Mouse (Mus musculus) skeletal muscle tissue, adult 2 months (tissue): Measurements from ENCODE around the gene Commd2.

Experiments used
- DNase-seq: peaks from one replicate; pipeline ENCODE4 v3.0.0-alpha.2; 2012; ENCODE audit warnings: low read depth, low spot score

The Commd2 gene

GRCm38 (mm10) chr3:57651231-57651864 is at the start of gene Commd2:
Gene Commd2, minus strand, starts transcription at chr3:57651715.
- peak; percentile 62 for DNase-seq

GRCm38 (mm10) chr3:57696779-57697178 is 45.3 kb upstream of the Commd2 start:
- no peak for DNase-seq

- no peak for DNase-seq
Measured at GRCm38 (mm10) chr3:57696249-57696648, 44.7 kb upstream of the Commd2 start.

GRCm38 (mm10) chr3:57692719-57693118 is 41.2 kb upstream of the Commd2 start, which contains the start of gene Ankub1:
Gene Ankub1, minus strand, starts transcription at chr3:57692799.
- DNase-seq, result no peak

- DNase-seq, result no peak
Measured at GRCm38 (mm10) chr3:57691772-57692171, 40.3 kb upstream of the Commd2 start.

GRCm38 (mm10) chr3:57677786-57678185 is 26.3 kb upstream of the Commd2 start:
- no peak for DNase-seq

- no peak for DNase-seq
Measured at GRCm38 (mm10) chr3:57674075-57674474, 22.6 kb upstream of the Commd2 start.

GRCm38 (mm10) chr3:57673586-57673985 is 22.1 kb upstream of the Commd2 start:
- DNase-seq, result no peak

- DNase-seq, result peak; percentile 76
Measured at GRCm38 (mm10) chr3:57667054-57667723, 15.7 kb upstream of the Commd2 start.

GRCm38 (mm10) chr3:57665880-57666279 is 14.4 kb upstream of the Commd2 start:
- DNase-seq, result no peak

GRCm38 (mm10) chr3:57664682-57665081 is 13.2 kb upstream of the Commd2 start:
- DNase-seq, result no peak

- peak; percentile 41 for DNase-seq
Measured at GRCm38 (mm10) chr3:57663731-57664130, 12.2 kb upstream of the Commd2 start.

- no peak for DNase-seq
Measured at GRCm38 (mm10) chr3:57658608-57659007, 7.1 kb upstream of the Commd2 start.

- DNase-seq, result no peak
Measured at GRCm38 (mm10) chr3:57653646-57654045, 2.1 kb upstream of the Commd2 start.

- no peak for DNase-seq
Measured at GRCm38 (mm10) chr3:57652485-57652884, 970 bp upstream of the Commd2 start.

- no peak for DNase-seq
Measured at GRCm38 (mm10) chr3:57651865-57652259, 347 bp upstream of the Commd2 start.

GRCm38 (mm10) chr3:57643191-57643590 is 8.3 kb downstream of the Commd2 start:
- DNase-seq, result no peak

GRCm38 (mm10) chr3:57637596-57637995 is 13.9 kb downstream of the Commd2 start:
- DNase-seq, result no peak

- DNase-seq, result no peak
Measured at GRCm38 (mm10) chr3:57634763-57635487, 16.6 kb downstream of the Commd2 start.

GRCm38 (mm10) chr3:57626954-57627513 is 24.5 kb downstream of the Commd2 start:
- DNase-seq, result no peak

GRCm38 (mm10) chr3:57625275-57625997 is 26.1 kb downstream of the Commd2 start:
- peak; percentile 75 for DNase-seq

GRCm38 (mm10) chr3:57619718-57620117 is 31.8 kb downstream of the Commd2 start:
- DNase-seq, result no peak
